Mouse (Mus musculus) thymus, postnatal 10 days (tissue): Measurements from ENCODE around the gene Ripply2.
A peak's percentile ranks its signal among the peaks of the same experiment; 100 is the strongest.
"Not testable (repeated sequence)": the region's sequence is repeated elsewhere in the genome, so short reads cannot be mapped to it uniquely, and the experiment has no call there.

Experiments used
- DNase-seq, 2 experiments: peaks; one replicate each; pipeline ENCODE4 v3.0.0; 2021; ENCODE audit warnings: low spot score in 2 of 2

Ripply2 gene

DNA sequence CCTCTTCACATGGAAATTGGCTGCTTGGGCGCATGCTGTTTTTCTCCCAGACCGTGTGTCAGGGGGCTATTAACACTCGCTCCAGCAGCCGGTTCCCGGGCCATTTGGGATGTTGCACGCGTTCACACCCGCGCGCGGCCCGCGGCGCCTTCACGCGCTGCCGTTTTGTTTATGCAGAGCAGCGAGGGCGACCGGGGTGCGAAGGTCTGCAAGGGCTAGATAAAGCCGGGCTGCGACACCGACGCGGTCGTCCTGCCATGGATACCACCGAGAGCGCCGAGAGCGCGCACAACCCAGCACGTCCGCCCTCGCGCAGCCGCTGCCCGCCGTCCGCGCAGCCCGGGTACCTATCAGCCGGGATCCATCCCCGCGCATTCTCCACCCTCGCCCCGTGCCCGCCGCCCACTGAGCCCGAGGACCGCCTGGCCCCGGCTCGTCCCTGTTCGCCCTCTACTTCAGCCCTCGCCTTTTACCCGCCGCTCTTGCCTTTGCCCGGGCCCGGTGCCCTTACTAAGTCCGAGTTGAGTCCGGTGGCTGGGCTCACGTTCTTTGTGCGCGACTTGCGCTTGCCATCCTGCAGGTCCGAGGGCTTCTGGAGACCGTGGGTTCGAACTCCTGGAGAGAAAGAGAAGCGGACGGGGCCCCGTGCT, at the start of gene Ripply2:
TSS of gene Ripply2 (plus strand) at position 250 of the 650 bp plus-strand sequence.
- no peak for DNase-seq

DNA sequence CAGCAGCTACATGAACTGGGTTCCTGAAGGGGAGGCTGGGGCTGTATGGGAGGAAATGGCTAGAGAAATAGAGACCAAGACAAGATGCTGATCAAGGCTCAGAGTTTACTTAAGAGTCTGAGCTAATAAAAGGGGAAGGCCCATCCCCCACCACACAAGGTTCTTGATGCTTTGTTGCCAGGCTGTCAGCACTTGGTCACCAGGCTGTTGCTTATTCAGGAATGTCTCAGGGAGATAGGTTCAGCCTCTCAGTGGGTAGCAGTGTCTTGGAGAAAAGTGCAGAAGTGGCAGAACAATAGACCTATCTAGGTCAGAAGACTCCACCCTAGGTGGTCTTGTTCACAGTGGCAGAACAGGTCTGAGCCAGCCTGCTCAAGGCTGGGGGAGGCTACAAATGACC, 42.9 kb upstream of the Ripply2 start:
- DNase-seq: not testable (repeated sequence)

DNA sequence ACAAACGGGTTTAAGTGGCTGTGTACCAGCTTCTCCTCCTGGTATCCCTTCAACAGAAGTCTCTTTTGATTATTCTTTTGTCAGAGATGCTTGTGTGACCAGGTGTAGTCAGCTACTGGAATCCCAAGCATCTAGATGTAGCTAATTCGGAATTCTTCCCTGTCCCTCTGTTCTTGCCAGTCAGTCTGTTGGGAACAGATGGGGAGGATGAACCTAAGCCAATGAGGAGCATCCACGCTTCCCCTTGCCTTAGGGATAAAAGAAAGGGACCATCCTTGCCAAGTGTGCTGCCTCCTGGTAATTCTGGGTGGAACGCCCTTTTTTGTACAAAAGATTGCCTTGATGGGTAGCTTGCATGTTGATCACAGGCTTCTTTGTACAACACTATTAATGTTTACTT, 41.8 kb upstream of the Ripply2 start:
- no peak for DNase-seq

DNA sequence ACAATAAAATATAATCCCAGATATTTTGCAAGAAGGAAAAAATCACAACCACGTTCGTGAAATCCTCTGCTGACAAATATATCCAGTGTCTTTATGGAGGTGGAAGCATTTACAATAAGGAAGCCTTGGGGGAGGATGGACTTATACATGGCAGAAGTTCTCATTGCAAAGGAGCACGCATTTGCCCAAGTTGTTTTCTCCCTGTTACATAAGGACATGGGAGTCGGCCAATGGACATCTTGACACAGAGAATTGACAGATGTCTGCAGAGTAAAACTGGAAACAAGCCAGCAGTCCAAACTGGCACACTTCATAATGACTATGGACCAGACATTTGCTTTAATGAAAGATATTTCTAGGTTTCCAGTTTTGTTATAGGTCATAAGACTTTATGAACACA, 38.4 kb upstream of the Ripply2 start:
- no peak for DNase-seq

DNA sequence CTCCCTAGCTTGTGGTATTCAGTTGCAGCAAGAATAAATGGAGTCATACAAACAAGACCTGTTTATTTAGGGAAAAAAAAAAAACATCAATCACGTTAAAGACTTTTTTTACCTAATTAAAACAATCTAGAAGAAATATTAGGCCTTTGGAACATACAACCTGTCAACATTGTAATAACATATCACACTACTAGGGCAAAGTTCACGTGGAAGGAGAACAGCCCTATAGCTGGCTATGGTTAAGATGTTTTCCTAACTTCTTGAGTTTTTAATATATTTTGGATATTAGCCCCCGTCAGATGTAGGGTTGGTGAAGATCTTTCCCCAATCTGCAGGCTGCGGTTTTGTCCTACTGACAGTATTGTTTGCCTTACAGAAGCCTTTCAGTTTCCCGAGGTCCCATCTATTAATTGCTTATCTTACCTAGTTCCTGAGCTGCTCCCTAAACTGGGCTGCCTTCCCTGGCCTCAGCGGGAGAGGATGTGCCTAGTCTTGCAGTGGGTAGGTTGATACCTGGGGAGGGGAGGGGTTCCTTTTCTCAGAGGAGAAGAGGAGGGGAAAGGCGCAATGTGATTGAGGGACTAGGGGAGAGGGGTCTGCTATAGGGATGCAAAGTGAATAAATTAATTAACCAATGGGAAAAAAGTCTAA, 37.0 kb upstream of the Ripply2 start:
- DNase-seq: no peak

DNA sequence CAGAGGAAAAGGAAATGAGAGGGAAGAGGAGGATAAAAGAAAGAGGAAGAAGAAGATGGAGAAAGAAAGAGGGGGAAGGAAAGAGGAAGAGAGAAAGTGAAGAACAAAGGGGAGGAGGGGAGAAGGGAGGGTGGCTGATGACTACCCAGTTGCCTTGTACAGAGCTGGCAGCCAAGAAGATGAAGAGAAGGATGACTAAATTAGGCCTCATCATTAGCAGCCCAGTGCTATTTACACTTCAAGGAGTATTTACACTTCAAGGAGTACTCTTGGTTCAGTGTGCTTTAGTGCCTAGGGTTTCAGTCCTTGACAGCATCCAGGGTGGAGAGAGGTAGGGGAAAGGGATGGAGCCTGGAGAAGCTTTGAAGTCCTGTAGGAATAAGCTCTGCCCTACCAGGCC, 35.3 kb upstream of the Ripply2 start:
- no peak for DNase-seq

DNA sequence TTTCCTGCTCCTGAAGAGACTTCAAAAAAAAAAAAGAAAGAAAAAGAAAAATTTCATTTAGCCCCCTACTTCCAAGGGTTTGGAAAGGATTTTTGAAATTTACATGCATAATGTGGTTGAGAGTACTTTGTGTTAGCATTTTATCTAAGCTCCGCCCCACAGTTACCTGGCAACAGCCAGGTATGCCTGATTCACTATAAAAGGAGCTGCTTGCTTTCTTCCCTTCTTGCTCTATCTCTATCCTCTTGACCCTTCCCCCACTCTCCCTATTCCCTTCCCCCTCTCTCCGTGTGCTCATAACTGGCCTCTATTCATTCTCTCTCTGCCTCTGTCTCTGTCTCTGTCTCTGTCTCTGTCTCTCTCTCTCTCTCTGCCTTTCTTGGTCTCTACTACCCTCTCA, 34.4 kb upstream of the Ripply2 start:
- no peak for DNase-seq

DNA sequence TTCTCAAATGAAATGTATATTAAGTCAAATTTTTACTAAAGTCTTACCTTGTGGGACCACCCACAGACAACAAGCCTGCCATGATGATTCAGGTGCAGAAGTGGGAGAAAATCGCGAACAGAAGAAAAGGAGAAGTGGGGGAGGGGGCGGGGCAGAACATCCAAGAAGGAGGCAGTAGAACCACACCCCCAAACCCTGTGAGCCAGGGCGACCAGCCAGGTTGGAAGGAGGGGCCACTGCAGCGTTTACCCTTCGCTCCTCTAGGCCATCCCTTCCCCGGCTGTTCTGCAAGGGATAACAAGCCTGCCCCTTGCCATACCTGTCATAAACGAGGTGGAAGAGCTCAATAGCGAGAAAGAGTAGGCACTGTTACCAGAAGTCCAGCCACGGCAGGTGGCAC, 33.8 kb upstream of the Ripply2 start:
- DNase-seq: no peak

DNA sequence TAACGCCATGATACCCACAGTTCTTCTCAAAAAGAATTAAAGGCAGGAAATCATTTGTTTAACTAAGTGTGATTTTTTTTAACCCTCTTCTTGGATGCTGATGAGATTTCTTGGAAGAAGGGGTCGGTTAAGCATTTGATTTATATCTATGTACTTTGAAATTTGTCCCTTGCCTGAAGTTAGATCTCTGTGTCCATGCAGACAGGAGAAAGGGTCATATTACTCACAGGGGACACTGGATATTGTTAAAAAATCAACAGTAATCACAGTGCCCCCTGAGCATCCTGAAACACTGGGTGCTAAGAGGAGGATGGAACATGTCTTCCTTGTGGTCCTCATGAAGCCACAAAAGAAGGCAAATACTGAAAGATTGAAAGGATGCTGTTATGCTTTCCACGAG, 30.8 kb upstream of the Ripply2 start:
- no peak for DNase-seq

DNA sequence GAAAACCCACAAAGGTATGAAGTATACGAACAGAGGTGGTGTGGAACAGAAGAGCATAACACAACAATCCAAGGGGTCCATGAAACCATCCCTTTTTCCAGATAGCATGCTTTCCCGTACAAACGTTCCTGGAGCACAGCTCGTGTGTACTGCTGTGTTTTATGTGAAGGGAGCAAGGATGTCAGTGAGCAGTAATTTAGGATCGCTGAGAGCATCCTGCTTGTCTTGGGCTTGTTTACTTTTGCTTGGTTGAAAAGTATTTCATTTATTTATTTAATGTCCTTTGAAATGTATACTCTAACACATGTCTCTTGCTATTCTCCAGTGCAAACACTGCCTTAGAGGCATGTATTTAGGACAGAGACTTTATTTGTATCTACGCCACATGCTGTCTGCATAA, 30.2 kb upstream of the Ripply2 start:
- no peak for DNase-seq

DNA sequence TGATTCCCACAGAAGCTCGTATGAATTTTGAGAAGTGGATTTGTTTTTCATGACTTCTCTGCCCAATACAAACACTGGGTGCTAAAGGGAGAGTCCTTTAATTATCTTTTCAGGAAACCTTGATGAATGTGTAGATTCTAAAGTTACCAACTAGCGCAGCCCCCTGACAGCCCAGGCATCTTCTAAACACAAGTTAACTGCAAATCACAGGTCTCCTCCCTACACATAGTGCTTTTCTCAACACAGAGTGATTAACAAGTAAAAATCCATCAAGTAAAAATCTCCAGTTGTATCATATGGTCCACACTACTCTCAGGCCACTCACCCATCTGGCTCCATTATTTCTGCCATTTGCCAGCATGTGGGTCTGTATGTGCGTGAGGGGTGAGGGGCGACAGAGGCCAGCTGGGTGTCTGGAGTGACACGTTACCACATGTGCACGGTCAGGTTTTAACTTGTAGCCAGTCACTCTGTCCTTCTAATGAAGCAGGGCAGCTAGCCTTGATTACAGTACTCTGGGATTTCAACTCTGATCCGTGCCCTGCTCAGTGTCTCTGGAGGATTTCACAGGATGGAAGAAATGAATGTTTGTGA, 28.5 kb upstream of the Ripply2 start:
- no peak for DNase-seq

DNA sequence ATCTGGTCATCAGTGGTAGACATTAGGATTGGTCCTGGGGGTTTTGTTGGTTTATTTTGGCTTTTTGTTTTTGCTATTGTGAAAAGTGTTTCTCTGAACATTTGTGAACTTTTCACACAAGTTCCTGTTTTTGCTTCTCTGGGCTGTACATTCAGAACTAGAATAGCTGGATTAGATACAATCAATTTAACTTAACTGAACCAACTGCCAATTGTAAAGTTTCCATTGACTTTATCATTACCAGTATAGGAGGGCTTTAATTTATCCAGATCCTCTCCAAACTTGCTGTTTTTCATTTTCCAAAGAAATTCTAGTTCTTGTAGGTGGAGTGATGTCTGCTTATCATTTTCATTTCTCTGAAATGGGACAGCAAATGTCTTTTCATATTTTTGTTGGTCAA, 25.5 kb upstream of the Ripply2 start:
- DNase-seq: no peak

DNA sequence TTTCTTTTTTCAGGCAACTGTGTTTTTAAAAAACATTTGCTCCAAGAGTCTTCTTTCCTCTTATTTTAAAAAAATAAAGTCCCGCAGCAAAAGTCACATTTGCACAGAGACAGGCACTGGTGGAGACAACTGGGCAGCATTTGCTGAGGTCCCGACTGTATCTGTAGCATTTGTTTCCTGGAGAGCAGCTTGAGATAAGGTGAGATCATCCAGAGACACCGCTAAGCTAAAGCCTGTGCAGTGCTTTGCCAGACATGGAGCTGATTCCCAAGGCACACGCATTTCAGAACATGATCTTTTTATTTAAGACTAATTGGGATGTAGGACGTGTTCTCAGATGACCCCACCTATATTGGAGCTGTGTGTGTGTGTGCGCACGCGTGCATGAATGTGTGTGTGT, 23.6 kb upstream of the Ripply2 start:
- DNase-seq: no peak

DNA sequence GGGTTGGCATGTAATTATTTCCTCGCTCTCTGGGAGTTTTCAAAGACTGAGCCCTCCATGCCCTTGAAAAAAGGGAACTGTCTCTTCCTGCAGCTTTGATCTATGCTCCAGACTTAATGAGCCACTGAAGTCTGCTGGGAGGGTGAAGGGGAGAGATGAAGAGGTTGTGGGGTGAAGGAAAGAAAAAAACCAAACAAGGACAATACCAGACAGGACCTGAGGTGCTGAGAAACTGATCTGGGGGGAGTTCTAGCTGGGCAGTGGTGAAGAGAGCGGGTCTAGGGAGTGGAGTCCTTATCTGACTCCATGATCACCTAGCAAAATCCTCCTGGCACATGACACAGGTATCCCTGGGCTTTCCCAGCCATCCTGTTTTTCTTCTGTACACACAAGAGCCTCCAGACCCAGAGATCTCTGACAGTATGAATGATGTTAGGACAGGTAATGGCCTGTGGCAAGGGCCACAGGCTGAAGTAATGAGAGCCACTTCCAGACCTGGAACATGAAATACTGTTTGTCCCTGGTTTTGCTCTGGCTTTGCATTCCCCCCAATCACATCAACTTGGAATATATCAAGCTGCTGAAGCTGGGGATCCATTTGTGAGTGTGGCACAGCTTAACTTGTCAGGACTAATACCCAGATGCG, 18.2 kb upstream of the Ripply2 start:
- DNase-seq: no peak

DNA sequence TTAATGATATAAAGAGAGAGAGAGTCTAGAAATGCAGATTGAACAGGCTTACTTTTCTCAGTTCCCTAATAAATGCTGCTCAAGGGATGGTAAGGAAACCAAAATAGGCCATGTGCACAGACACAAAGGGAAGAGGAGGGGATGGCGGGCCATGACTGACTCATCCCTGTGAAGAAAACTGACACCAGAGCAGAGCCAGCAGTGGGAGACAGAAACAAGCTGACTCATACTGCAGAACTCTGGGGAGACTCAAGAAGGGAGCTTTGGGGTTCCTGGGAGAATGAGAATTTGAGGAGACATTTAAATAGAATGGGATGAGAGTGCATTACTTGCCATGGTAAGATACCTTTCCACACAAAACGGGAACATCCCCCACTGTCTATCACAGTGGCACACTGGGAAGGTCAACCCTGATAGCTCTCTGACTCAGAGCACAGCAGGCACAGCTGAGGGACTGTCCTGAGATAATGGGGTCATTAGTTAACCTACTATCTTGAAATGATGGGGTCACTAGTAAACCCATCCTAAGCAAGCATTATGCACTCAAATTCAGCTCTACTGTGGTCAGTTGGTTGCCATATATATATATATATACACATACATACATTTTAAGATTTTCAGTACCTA, 15.3 kb upstream of the Ripply2 start:
- no peak for DNase-seq

DNA sequence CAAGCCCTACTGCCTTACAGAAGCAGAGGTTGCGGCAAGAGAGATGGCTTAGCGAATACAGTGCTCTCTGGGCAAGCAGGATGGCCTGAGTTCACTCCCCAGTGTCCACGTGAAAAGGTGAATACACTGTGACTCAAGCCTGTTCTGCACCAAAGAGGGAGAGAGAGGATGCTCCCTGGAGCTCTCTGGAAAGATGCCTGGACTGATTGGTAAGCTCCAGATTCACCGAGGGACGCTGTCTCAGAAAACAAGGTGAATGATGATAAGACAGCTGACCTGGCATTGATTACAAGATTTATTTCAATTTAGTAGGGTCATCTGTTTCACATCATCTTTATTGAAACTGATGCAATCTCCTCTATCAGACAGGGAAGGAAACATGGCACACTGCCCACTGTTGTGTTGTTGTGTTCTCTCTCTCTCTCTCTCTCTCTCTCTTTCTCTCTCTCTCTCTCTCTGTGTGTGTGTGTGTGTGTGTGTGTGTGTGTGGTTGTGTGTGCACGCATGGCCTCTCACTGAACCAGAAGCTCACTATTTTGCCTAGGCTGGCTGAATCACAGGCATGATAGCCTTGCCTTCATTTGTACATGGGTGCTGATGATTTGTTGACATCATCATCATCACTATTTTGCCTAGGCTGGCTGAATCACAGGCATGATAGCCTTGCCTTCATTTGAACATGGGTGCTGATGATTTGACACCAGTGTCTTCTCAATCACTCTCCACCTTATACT, 10.5 kb upstream of the Ripply2 start:
- no peak for DNase-seq

DNA sequence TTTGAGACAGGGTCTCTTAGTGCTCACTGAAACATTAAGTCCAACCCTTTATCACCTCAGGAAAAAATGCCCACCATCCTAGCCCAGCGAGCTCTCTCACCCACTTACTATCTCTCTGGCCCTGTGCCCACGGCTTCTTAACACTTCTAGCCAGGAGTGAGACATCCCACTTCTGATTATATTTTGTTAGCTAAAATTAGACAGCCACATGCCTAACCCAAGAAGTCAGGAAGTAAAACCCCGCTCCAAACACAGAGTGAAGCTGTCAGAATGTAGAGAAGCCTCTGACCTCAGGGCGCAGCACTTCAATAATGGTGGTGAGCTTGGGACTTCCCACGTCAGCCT, 9.9 kb upstream of the Ripply2 start:
- no peak for DNase-seq

DNA sequence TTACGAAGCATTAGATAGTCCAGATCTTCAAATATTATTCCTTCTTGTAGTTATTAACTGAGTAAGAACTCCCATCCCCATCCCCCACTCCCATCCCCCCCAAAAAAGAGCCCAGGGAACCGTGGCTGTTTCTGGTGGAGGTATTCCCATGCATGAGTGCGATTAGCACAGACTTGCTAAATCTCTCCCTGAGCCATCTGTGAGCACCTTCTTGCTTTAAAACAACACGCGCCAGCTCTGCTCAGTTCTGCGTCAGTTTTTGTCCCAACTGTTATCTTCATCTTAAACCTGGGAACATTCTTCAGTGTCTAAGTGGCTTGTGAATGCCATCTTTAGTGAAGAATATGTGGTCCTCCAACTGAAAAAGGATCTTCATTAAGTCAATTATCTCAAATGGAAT, 6.8 kb upstream of the Ripply2 start:
- no peak for DNase-seq

DNA sequence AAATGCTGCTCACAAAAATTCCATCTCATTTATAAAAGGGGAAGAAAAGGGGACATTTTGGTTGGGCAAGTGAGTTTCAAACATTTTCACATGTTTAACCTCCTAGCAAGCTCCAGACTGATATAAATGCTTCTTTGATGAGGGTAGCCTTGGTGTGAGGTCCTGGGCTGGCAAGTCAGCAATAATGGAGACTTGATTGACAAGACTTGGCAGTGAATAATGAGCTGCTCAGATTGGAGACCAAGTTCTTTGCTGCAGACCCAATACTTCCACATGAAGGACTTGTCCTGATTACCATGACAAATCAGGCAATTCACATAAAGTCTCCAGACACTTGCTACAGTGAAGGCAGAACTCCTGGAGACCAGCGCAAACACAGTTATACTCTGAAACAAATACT, 6.4 kb upstream of the Ripply2 start:
- DNase-seq: no peak

DNA sequence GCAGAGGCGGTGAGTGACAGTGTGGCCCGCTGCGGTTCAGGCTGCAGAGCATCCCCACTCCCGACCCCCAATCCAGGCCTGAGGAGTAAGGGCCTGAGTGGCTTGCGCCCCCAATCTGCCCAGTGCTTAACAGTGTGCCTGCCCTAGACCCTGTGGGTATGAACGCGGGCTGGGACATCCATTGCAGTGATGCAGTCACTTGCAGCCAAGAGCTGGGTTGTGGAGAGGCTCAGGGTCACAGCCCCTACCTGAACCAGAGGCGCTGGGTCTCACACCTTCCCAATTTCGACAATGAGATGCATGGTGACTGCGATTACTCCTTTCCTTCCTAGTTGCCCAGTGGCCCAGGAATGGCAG, 579 bp downstream of the Ripply2 start:
- no peak for DNase-seq

DNA sequence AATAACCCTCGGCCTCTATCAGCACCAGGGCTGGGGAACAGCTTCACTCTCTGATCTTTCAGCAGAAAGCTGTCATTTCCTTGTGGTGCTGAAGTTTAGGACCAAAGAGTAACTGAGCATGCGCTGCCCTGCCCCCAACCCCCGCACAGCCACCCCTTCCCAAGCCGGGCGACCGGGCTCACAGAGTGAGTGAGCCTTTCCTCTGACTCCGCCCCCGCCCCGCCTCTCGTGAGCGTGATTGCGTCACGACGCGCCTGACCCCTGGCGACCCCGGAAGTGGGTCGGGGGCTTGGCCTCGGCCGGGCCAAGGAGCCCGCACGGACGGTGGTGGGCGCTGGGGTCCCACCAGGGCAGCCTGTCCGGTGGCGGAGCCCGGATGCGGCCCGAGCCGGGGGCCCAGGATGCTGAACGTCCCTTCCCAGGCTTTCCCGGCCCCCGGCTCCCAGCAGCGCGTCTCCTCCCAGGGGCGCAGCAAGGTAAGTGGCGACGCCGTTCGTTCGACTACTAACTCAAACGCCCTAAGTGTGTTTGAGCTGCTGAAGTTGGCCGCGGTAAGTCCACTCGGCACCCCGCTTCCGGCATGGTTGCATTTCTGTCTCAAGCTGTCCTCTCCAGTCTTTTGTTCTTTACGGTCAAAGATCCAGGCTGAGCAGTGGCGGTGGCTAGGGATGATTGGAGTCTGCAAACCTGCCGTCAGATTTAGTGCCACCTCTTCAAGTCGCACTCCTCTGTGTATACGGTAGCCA, 6.6 kb downstream of the Ripply2 start, which contains the start of gene Cyb5r4:
TSS of gene Cyb5r4 (plus strand) at position 237 of the 746 bp plus-strand sequence.
- peak; percentile 94 to 97 for DNase-seq
